Mouse (Mus musculus) bone marrow, adult 2 months (tissue): ENCODE results near the gene Rilp.

Source experiments
- CTCF ChIP-seq: fragments of 200-500 bp; IDR thresholded peaks from 2 replicates; pipeline ENCODE4 v1.5.1; 2011; ENCODE audit warnings: low read length, control low read depth; ENCODE audit not compliant: control insufficient read depth, insufficient read depth
- POLR2A ChIP-seq: fragments of 200-500 bp; IDR thresholded peaks from 2 replicates; pipeline ENCODE4 v1.6.1; 2011; ENCODE audit warnings: low read depth, mild to moderate bottlenecking, control low read depth, low read length, borderline replicate concordance; ENCODE audit not compliant: control insufficient read depth

- no peak for TF ChIP-seq CTCF
- no peak for TF ChIP-seq POLR2A
Observed at GRCm38 (mm10) chr11:75552906-75553482, 43.1 kb downstream of the Rilp start.
